Mouse (Mus musculus): Measurements from ENCODE around the gene Shisa8.

Shisa8 gene

GRCm38 (mm10) chr15:82203611-82204351 lies 8.8 kb downstream of the Shisa8 start:
- DNase-seq (ENCODE audit: low read depth), result no peak

DNA sequence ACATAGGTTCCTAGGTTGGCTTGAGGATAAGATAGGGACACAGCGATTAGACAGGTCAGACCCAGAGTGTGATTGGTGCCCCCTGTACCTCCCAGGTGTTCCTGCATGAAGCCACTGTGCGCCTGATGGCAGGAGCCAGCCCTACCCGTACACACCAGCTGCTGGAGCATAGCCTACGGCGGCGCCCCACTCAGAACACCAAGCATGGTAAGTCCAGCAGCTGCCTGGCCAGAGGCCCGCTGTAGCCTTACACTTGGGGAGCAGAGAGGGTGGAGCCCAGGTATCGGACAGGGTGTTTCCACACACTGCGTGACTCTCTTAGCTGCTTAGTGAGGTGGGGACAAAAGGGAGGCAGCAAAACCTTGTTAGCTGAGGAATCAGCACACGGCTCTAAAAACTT lies 9.5 kb downstream of the Shisa8 start:
- no peak for DNase-seq (ENCODE audit: low read depth)

- no peak for DNase-seq (ENCODE audit: low read depth)
These were observed 10.5 kb downstream of the Shisa8 start for GRCm38 (mm10) chr15:82202086-82202485.

DNA sequence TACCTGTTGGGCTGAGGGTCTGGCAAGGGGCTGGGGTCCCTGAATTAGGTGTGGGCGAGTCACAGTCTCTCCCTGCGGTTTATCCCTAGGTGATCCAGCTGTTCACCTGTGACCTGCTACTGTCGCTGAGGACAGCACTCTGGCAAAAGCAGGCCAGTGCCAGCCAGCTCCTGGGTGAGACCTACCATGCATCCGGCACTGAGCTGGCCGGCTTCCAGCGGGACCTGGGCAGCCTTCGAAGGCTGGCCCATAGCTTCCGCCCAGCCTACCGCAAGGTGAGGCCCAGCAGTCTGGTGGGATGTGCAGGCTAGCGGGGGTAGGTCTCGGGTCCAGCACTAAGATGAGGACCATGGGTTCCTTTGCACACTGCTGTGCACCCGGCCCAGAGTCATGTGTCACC lies 13.1 kb downstream of the Shisa8 start:
- no peak for DNase-seq (ENCODE audit: low read depth)

DNA sequence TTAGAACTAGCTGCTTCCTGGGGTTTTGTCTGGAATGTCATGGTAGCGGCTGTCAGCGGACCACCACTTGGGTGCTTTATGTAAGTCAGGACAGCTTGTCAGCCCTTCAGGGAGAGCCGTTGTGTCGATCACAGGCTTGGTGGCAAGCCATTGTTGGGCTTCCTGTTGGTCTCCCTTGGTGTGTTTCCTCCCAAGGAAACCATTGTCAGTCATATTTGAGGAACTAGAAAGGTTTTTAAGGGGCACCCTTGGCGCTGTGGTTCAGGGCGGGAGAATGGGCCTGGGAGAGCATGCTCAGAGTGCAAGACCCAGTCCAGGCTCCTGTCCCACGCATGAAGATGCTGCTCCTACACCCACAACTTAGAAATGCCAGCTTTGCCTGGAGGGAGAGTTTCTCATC lies 14.3 kb downstream of the Shisa8 start:
- no peak for DNase-seq (ENCODE audit: low read depth)

DNA sequence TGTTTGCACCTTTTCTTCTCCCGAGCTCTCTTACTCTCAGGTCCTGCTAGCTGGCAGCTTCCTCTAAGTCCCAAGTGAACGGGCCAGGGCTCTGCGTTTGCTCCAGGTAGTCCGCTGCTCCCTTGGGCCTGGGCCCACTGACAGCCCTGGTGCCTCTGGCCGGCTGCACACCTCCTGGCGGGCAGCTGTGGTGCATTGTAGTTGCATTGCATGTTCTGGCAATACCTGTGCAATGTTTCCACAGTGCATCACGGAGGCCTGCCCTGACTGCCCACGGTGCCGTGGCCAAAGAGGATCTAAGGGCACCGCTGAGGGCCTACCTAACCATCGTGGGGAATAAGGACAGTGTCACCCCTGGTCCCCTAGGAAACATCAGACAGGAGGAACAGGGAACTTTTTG lies 14.7 kb downstream of the Shisa8 start:
- no peak for DNase-seq (ENCODE audit: low read depth)

DNA sequence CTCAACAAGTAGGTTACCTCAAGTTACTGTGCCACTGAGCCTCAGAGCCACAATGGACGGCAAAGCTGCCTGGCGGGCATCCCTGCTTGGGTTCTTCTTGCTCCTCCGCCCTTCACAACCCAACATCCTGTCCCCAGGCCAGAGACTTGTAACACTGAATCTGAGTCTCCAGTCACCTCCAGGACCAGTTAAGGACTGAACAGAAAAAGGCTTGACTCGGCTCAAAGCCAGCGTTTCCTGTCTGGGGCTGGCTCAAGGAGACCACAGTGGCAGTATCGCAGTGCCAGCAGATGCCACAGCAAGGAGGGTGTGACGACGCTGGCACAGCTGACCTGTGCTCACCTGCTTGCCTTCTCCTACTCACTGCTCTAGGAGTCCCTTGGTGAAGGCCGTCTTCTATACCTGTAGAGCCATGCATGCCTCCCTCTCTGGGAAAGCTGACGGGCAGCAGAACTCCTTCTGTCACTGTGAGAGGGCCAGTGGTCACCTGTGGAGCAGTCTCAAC lies 15.3 kb downstream of the Shisa8 start:
- no peak for DNase-seq (ENCODE audit: low read depth)

DNA sequence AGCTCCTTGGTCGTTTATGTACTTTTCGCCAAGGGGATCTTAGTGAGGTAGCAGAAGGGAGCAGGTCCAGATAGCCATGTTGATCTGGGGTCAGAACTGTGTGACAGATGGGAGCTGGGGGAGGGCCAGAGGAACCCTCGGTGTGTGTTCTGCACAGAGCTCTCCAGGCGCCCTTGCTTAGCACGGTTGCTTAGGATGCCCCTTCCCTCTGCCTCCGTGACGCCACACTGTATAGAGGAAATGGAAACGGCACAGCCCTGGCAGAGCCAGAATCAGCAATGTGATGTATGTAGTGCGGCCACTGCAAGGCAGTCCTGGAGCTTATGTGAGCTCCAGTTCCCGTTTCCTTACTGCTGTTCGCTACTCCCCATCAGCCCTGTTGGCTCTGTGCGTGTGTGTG lies 16.3 kb downstream of the Shisa8 start:
- no peak for DNase-seq (ENCODE audit: low read depth)

GRCm38 (mm10) chr15:82192617-82193016 lies 20.0 kb downstream of the Shisa8 start:
- DNase-seq (ENCODE audit: low read depth), result no peak

- DNase-seq (ENCODE audit: low read depth), result peak; percentile 71
These were observed 24.0 kb downstream of the Shisa8 start for GRCm38 (mm10) chr15:82188481-82189240.

DNA sequence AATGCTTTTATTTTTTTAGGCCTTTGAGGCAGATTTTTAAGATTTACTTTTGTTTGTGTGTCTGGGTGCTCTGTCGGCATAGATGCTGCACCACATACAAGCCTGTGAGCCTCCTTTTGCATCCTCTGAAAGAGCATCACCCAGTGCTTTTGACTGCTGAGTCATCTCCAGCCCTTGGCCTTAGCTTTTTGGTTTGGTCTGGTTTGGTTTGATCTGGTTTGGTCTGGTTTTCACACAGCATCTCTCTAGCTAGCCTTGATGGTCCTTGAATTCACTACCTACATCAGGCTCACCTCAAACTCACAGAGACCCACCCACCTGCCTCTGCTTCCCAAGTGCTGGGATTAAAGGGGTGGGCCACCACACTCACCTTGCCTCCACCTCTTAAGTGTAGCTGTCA lies 24.7 kb downstream of the Shisa8 start:
- DNase-seq (ENCODE audit: low read depth), result no peak

- DNase-seq (ENCODE audit: low read depth), result no peak
These were observed 25.2 kb downstream of the Shisa8 start for GRCm38 (mm10) chr15:82187401-82187800.

DNA sequence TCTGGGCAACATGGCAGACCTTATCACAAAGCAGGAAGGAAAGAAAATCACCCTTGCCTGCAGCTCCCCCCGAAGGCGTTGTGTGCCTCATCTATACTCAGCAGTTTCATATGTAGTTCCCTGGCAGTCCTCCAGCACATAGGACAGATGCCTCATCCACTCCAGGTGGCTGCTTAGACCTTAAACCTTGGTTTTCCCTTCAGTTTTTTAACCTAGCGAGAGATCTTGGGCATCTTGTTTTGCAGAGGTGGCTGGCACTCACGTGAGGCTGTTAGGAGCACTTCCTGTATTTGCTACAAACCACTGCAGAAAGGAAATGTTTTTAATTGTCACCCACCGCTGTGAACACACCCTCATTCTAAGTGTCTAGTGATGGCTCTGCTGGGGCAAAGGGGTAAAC lies 25.7 kb downstream of the Shisa8 start:
- DNase-seq (ENCODE audit: low read depth), result peak; percentile 49

DNA sequence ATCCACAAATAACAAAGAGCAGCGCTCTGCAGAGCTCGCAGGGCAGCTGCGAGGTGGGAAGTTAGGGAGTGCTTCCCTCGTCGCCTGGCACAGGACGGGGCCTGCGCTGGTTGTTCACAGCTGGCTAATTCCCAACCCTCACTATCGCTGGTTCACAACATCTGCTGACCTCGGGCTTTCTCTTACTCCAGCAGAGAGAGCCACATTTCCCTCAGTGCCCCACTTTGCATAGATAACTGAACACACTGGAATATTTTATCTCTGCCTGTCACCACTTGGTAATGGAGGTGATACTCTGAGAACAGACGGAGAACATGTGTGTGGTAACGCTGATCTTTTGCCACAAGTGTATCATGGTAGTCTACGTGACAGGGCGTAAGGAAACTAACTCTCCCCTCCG lies 26.5 kb downstream of the Shisa8 start:
- DNase-seq (ENCODE audit: low read depth), result peak; percentile 72

DNA sequence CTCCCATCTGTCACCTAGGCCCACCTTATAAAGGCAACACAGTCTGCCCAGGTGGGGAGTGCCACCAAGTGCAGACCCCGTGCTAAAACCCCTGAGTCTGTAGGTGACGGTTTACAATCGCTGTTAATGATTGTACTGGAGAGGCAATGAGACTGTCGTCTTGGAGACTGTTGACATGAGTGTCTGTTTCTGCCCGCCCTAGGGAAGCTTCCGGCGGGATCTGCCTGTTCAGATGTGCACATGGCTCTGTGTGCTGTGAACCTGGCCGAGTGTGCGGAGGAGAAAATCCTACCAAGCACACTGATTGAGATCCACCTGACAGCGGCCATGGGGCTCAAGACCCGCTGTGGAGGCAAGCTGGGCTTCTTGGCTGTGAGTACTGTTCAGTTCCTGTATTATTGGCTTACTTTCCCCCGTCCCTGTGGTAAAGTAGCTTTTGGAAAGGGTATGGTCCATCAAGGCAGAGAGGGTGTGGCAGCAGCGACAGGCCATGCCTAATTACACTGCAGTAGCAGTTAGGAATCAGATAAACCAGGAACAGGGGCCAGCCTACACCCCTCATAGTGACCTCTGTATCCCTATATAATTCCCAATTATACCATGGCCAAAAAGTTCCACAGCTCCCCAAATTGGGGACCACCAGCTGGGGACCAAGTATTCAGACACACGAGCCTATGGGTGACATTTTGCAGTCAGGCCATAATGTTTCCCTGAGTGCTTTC lies 27.4 kb downstream of the Shisa8 start:
- DNase-seq (ENCODE audit: low read depth), result no peak

- DNase-seq (ENCODE audit: low read depth), result no peak
These were observed 28.0 kb downstream of the Shisa8 start for GRCm38 (mm10) chr15:82184656-82185055.

DNA sequence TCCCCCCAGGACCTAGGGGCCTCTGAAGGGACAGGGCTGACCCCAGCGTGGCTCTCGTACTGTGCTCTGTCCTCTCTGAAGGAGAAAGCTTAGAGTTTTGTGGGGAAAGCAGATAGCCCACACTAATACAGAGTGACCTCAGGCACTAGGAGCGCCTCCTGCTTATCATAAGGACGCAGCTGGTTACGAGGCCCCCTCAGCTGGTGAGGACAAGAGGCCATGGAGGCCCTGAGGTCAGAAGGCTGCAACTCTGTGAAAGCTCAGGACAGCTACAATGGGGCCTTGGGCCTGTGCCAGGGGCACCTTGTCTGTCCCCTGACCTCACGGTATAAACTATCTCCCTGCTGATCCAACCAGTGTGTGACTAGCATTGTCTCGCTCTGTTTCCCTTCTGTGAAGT lies 28.4 kb downstream of the Shisa8 start:
- peak; percentile 67 for DNase-seq (ENCODE audit: low read depth)

GRCm38 (mm10) chr15:82183596-82183995 lies 29.0 kb downstream of the Shisa8 start:
- no peak for DNase-seq (ENCODE audit: low read depth)

DNA sequence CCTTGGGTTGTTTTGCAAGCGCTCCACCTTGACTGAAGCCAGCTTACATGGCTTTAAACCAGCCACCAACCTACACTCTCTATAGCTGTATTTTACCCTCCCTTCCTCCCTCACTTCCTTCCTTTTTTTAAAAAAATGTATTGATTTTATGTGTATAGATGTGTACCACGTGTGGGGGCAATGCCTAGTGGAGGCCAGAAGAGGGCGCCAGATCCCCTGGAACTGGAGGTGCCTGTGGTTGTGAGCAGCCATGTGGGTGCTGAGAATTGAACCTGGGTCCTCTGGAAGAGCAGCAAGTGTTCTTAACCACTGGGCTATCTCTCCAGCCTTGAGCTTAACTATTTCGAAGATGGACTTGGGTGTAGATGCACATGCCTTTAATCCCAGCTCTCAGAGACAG lies 30.3 kb downstream of the Shisa8 start:
- DNase-seq (ENCODE audit: low read depth), result no peak

DNA sequence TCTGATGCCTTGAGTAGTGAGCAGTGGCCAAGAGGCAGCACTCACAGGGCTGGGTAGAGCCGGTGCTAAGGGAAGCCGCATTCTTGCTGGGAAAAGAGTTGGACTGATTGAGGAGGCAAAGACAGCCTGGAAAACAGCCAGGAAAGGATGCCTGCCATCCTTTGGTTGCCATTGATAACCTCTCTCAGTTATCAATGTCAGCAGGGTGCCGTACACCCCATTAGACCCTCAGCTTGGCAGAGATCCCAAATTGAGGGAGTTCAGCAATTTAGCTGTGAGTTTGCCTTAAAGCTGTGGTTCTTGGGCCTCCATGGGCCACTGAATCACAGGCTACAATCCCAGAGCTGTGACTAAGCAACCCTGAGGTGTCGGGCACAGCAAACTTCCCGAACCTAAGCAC lies 31.5 kb downstream of the Shisa8 start:
- DNase-seq (ENCODE audit: low read depth), result no peak

DNA sequence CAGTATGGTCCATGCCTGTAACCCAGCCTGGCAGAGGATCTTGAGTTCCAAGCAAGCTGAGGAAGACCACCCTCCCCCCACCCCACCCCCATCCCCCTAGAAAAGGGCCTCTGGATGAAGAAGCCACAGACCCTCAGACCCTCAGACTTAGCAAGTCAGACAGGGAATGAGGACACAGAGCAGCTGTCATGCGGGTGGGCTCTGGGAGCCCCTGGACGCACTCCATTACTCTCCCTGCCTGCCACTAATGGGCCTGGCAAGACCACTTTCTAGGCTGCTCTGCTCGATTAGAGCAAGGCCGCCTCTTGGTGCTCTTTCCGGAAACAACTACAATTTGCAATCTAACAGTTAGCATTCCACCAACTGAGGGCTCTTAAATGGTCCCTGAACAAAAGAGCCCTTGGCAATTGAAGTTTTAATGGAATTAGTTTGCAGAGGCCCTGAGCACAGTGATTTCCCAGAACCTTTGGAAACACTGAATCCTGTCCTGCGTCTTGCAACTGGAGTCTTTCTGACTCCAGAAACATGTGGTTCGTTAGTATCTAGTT lies 34.8 kb downstream of the Shisa8 start:
- DNase-seq (ENCODE audit: low read depth), result no peak

- DNase-seq (ENCODE audit: low read depth), result no peak
These were observed 37.5 kb downstream of the Shisa8 start for GRCm38 (mm10) chr15:82175091-82175490.

GRCm38 (mm10) chr15:82172648-82173047 lies 40.0 kb downstream of the Shisa8 start:
- no peak for DNase-seq (ENCODE audit: low read depth)

Data from c-Kit-positive CD71-positive TER-119-negative erythroid progenitor cells, embryonic 14.5 days (primary cell).